Mouse (Mus musculus) embryonic facial prominence, embryonic 14.5 days (tissue): ENCODE results near the gene Mapk11. TPM values are rescaled to one million over a fixed set of nuclear protein-coding genes. Genes with fewer than 3 reads are reported as not detected.

Source experiments
- ATAC-seq: fragments of 200-750 bp; cut with Nextera tagmentation; 2 replicates; pipeline ENCODE4 v1.8.0; 2017; ENCODE audit warnings: low read depth, moderate number of reproducible peaks, moderate TSS enrichment
- DNase-seq: peaks from one replicate; pipeline ENCODE4 v3.0.0-alpha.2; 2015; ENCODE audit warnings: low spot score
- H3K27ac ChIP-seq: fragments of 300-500 bp; sonication (generic); replicated peaks from 2 replicates; pipeline ENCODE4 v1.5.1; 2014; ENCODE audit warnings: low read depth, mild to moderate bottlenecking, low read length, moderate library complexity
- H3K27me3 ChIP-seq: fragments of 300-500 bp; sonication (generic); replicated peaks from 2 replicates; pipeline ENCODE4 v1.6.1; 2014; ENCODE audit warnings: low read length; ENCODE audit not compliant: control insufficient read depth, insufficient read depth
- H3K36me3 ChIP-seq: fragments of 300-500 bp; sonication (generic); 2 replicates; pipeline ENCODE4 v1.6.1; 2014; ENCODE audit warnings: low read length, mixed read lengths; ENCODE audit not compliant: control insufficient read depth, insufficient read depth
- H3K4me1 ChIP-seq: fragments of 300-500 bp; sonication (generic); 2 replicates; pipeline ENCODE4 v1.6.1; 2014; ENCODE audit warnings: antibody characterized with exemption, low read length; ENCODE audit not compliant: control insufficient read depth, insufficient read depth
- H3K4me2 ChIP-seq: fragments of 300-500 bp; sonication (generic); 2 replicates; pipeline ENCODE4 v1.6.1; 2014; ENCODE audit warnings: low read depth, mild to moderate bottlenecking, low read length, moderate library complexity, mixed read lengths
- H3K4me3 ChIP-seq: fragments of 300-500 bp; sonication (generic); 2 replicates; pipeline ENCODE4 v1.5.1; 2014; ENCODE audit warnings: low read depth, mild to moderate bottlenecking, low read length
- H3K9ac ChIP-seq: fragments of 300-500 bp; sonication (generic); 2 replicates; pipeline ENCODE4 v1.6.1; 2014; ENCODE audit warnings: low read depth, mild to moderate bottlenecking, low read length, moderate library complexity, mixed read lengths
- H3K9me3 ChIP-seq: fragments of 300-500 bp; sonication (generic); 2 replicates; pipeline ENCODE4 v1.6.1; 2016; ENCODE audit warnings: low read length; ENCODE audit not compliant: control insufficient read depth
- WGBS: fragments of 180-500 bp; shearing (Covaris S2); extraction: QIAGEN DNeasy Blood & Tissue Kit; methylation state at CpG from one replicate; pipeline ENCODE4 v1.1.7; 2014; 5-methylcytosine and 5-hydroxymethylcytosine counted together
- polyA plus RNA-seq: library from polyadenylated mRNA; unstranded; fragments of >200 nt; fragmentation: Nextera tagmentation; extraction: Ambion mirVana; gene quantifications from 2 replicates; pipeline ENCODE4 v1.2.1, GENCODE M21; 2014

The Mapk11 gene
- polyA plus RNA-seq, 1 experiment from 2014 or later: 8.6 TPM

- no peak for DNase-seq
- Histone ChIP-seq H3K4me1 (peaks cover 7% of the 10 kb centered on the region; the same call in 1 of the 2 replicates), H3K4me2 (no peak overlapping the region), H3K27ac (no peak overlapping the region), H3K27me3 (peaks cover 32% of the 10 kb centered on the region), H3K9me3 (no peaks in the 10 kb centered on the region), H3K36me3 (no peaks in the 10 kb centered on the region), H3K4me3 (no peak overlapping the region), H3K9ac (no peak overlapping the region)
- no peak for ATAC-seq
- WGBS: 92% methylated on average over 5 of the region's 5 CpGs
Measured at GRCm38 (mm10) chr15:89136461-89137155, 12.8 kb downstream of the Mapk11 start.

DNA sequence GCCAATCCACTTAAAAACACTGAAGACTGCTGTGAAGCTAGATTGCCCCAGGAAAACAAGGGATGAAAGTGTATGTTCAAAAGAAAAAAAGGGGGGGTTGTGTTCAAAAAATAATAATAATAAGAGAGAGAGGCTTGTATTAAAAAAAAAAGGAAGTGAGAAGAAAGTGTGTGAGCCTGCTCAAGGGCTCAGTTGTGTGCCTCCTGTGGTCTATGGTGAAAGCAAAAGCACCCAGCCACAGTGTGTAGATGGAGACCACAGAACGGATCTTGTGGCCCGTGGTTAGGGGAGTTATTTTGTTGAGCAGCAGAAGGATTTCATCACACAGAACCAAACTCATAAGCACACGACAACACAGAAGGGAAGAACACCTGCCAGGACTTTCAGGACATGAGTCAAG lies 18.1 kb downstream of the Mapk11 start:
- H3K4me2 ChIP-seq: no peak overlapping the region
- H3K4me3 ChIP-seq: no peak overlapping the region
- H3K27me3 ChIP-seq: no peaks in the 10 kb centered on the region
- 89% methylated on average over 3 of the region's 3 CpGs for WGBS
- H3K9ac ChIP-seq: no peak overlapping the region
- H3K27ac ChIP-seq: no peak overlapping the region
- no peaks in the 10 kb centered on the region for H3K9me3 ChIP-seq
- ATAC-seq: no peak
- no peaks in the 10 kb centered on the region for H3K36me3 ChIP-seq
- DNase-seq: no peak
- H3K4me1 ChIP-seq: peaks cover 13% of the 10 kb centered on the region; the same call in 1 of the 2 replicates

GRCm38 (mm10) chr15:89130245-89130644 lies 19.2 kb downstream of the Mapk11 start:
- no peak overlapping the region for H3K27ac ChIP-seq
- peaks cover 6% of the 10 kb centered on the region for H3K36me3 ChIP-seq
- no peak overlapping the region for H3K4me2 ChIP-seq
- no peak overlapping the region for H3K9ac ChIP-seq
- H3K9me3 ChIP-seq: no peaks in the 10 kb centered on the region
- no peaks in the 10 kb centered on the region for H3K27me3 ChIP-seq
- DNase-seq (no peak), ATAC-seq (no peak)
- peaks cover 13% of the 10 kb centered on the region; the same call in 1 of the 2 replicates for H3K4me1 ChIP-seq
- no peak overlapping the region for H3K4me3 ChIP-seq

- Histone ChIP-seq H3K4me3 (peak within 1 kb of the TSS; percentile 59), H3K4me1 (peaks cover 16% of the 10 kb centered on the region), H3K9ac (peak within 1 kb of the TSS; percentile 73), H3K27ac (peak within 1 kb of the TSS; percentile 73), H3K27me3 (no peaks in the 10 kb centered on the region), H3K36me3 (peaks cover 17% of the 10 kb centered on the region), H3K9me3 (no peaks in the 10 kb centered on the region), H3K4me2 (peak within 1 kb of the TSS; percentile 88)
- WGBS: 4% methylated on average over 32 of the region's 36 CpGs
- DNase-seq (peak; percentile 93), ATAC-seq (peak; percentile 90)
Measured at GRCm38 (mm10) chr15:89128382-89129350, 20.8 kb downstream of the Mapk11 start, which contains the start of gene Hdac10. Gene Hdac10 (minus strand): TSS chr15:89128700.

DNA sequence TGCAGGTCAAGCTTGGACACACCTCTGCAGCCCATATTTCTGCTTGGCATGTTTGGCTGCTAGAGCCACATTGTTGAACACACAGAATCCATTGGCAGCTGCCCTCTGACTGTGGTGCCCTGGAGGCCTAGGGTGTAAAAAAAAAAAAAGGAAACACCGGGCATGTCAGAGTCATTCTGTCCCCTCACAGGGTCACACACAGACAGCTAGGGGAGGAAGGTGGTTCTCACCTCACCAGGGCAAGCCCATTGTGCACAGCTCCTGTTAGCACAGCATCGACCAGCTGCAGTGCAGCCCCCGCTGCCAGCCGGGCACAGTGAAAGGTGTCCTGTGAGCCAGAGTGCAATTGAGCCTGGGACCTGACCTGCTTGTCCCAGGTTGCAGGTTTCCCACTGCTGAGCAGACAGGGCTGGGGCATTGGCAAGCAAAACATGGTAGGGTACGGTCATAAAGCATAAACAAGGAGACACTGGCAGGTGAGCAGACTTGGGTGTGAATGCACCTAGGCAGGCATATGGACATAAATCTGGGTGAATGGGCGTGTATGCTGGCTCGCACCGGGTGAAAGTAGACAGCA lies 22.0 kb downstream of the Mapk11 start:
- DNase-seq (no peak), ATAC-seq (no peak)
- H3K27ac ChIP-seq: no peak overlapping the region
- H3K27me3 ChIP-seq: no peaks in the 10 kb centered on the region
- peak overlapping the region; percentile 88 for H3K4me2 ChIP-seq
- WGBS: 96% methylated on average over 8 of the region's 8 CpGs
- peak overlapping the region; percentile 59 for H3K4me3 ChIP-seq
- H3K4me1 ChIP-seq: peaks cover 19% of the 10 kb centered on the region
- no peaks in the 10 kb centered on the region for H3K9me3 ChIP-seq
- peak overlapping the region; percentile 73 for H3K9ac ChIP-seq
- H3K36me3 ChIP-seq: peaks cover 17% of the 10 kb centered on the region

DNA sequence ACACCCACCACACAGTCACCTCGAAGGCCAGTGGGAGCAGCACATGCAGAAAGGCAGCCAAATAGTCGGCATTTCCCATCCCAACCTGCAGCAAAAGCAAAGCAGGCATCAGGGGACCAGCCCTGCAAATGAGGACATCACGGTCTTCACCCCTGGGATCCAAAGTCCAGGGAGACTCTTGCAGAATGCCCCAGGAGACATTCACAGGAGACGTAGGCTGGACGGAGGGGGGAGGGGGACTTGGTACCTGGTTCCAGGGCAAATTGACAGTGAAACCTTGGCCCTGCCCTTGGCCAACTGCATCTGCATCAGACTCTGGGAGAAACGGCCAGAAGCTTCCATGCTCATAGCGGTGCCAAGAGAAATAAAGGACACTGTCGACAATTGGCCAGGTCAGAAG lies 22.8 kb downstream of the Mapk11 start:
- Histone ChIP-seq H3K9me3 (no peaks in the 10 kb centered on the region), H3K4me2 (no peak overlapping the region), H3K4me1 (peaks cover 27% of the 10 kb centered on the region), H3K36me3 (peaks cover 17% of the 10 kb centered on the region), H3K9ac (no peak overlapping the region), H3K27me3 (no peaks in the 10 kb centered on the region), H3K4me3 (no peak overlapping the region), H3K27ac (no peak overlapping the region)
- WGBS: 81% methylated on average over 8 of the region's 8 CpGs
- DNase-seq (no peak), ATAC-seq (no peak)

- Histone ChIP-seq H3K4me1 (peaks cover 35% of the 10 kb centered on the region), H3K9ac (no peak overlapping the region), H3K36me3 (peaks cover 23% of the 10 kb centered on the region), H3K9me3 (no peaks in the 10 kb centered on the region), H3K27me3 (no peaks in the 10 kb centered on the region), H3K4me3 (no peak overlapping the region), H3K27ac (no peak overlapping the region), H3K4me2 (no peak overlapping the region)
- DNase-seq (no peak), ATAC-seq (no peak)
- 90% methylated on average over 9 of the region's 9 CpGs for WGBS
Measured at GRCm38 (mm10) chr15:89125351-89125750, 24.1 kb downstream of the Mapk11 start.

- no peak for ATAC-seq
Measured at GRCm38 (mm10) chr15:89124312-89124711, 25.1 kb downstream of the Mapk11 start.

More at GRCm38 (mm10) chr15:89124312-89124711, 25.1 kb downstream of the Mapk11 start:
- Histone ChIP-seq H3K4me2 (no peak overlapping the region), H3K9me3 (no peaks in the 10 kb centered on the region), H3K27me3 (no peaks in the 10 kb centered on the region), H3K27ac (no peak overlapping the region), H3K4me1 (peaks cover 38% of the 10 kb centered on the region), H3K9ac (peak overlapping the region; percentile 89), H3K4me3 (no peak overlapping the region), H3K36me3 (peaks cover 29% of the 10 kb centered on the region)
- DNase-seq: no peak
- 90% methylated on average over 3 of the region's 3 CpGs for whole genome bisulfite sequencing
